Mouse (Mus musculus): Measurements from ENCODE around the gene Lkaaear1. TPM values are rescaled to one million over a fixed set of nuclear protein-coding genes. Genes with fewer than 3 reads are reported as not detected.
A peak's percentile ranks its signal among the peaks of the same experiment; 100 is the strongest.

Lkaaear1 gene
- polyA plus RNA-seq, 1 experiment from 2014 or later, result not detected

DNA sequence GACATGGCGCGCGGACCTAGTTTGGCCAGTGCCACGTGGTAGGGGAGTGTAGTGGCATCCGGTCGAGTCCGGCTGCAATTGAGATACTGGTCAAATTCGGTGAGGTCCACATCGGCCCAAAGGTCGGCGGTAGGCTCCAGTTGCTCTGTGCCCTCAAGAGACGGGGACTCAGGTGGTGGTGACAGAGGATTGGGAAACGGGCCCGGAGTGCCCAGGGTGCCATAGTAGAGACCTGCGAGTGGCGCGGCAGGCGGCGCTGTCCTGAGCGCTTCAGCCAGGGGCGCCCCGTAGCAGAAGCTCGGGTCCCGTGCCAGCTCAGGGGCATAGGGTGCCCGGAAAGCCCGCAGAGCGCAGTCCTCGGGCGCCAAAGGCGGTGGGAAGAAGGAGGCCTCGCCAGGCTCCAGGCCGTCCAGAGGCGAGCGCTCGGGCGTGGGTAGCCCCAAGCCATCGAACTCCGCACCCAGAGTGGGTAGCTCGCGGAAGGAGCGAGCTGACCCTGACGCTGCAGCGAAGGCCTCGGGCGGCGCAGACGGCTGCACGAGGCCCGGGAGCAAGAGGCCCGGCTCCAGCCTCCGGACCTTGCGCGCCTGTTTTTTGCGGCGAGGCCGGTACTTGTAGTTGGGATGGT, 27.8 kb downstream of the Lkaaear1 start:
- peak overlapping the region; percentile 43 for H3K4me3 ChIP-seq
- no peaks in the 10 kb centered on the region for H3K9me3 ChIP-seq
- ATAC-seq (replicated peaks), result no peak
- no peak overlapping the region for H3K27ac ChIP-seq (replicated peaks)
- no peak overlapping the region for H3K9ac ChIP-seq (replicated peaks)
- peaks cover 20% of the 10 kb centered on the region for H3K4me1 ChIP-seq
- peaks cover 64% of the 10 kb centered on the region for H3K27me3 ChIP-seq
- 3% methylated on average over 55 of the region's 56 CpGs for WGBS
- peak overlapping the region; percentile 58 for H3K4me2 ChIP-seq (replicated peaks)
- H3K36me3 ChIP-seq, result no peaks in the 10 kb centered on the region

DNA sequence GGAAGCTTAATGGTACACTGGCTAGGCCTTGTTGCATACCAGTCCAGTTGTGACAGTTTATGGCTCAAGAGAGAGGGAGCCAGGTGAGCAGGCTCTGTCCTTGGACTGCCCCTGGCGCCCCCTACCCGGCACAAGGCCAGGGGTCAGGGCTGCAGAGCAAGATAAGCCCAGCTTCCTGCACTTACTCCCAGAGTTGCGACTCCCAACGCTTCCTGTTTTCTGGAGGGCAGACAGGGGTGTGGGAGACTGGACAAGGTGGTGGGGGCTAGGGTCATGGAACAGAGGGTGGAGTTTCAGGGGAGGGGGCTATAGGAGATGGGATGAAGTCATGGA, 35.0 kb downstream of the Lkaaear1 start:
- peaks cover 4% of the 10 kb centered on the region for H3K4me1 ChIP-seq
- H3K27me3 ChIP-seq, result peaks cover 2% of the 10 kb centered on the region; the same call in 1 of the 2 replicates
- no peak overlapping the region for H3K4me3 ChIP-seq
- ATAC-seq (replicated peaks), result no peak
- WGBS, result 29% methylated on average over 4 of the region's 4 CpGs
- H3K9ac ChIP-seq (replicated peaks), result no peak overlapping the region
- H3K27ac ChIP-seq (replicated peaks), result no peak overlapping the region
- no peak overlapping the region for H3K4me2 ChIP-seq (replicated peaks)
- no peaks in the 10 kb centered on the region for H3K36me3 ChIP-seq
- H3K9me3 ChIP-seq, result no peaks in the 10 kb centered on the region

DNA sequence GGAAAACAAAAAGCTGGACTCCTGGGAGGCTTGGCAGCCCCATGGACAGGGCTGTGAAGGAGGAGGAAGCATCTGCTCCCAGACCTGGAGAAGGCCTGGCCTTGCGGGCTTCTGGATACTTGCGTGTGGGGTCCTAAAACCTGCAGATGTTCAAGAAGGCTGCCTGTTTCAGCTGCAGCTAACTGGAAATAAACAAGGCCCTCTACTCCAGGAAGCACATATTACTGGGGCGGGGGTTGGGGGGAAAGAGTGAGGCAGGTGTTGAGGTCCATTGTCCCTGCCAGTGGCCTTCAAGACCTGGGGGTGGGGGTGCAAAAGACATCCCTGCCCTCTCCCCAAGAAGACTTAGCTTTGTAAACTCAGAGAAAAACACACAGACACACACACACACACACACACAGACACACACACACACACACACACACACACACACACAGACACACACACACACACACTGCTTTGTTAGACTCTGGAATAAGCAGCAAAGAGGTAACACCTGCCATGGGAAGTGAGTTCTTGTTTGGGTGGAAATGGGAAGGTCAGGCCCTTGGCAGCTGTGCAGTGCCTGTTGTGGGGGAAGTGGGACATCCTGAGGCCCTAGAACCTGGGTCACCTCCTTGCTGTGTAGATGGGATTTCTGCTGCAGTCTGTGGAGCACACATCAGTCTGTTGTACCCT, 35.5 kb downstream of the Lkaaear1 start:
- Histone ChIP-seq H3K4me2 (replicated peaks) (no peak overlapping the region), H3K9me3 (no peaks in the 10 kb centered on the region), H3K27ac (replicated peaks) (no peak overlapping the region), H3K4me3 (no peak overlapping the region), H3K36me3 (no peaks in the 10 kb centered on the region), H3K9ac (replicated peaks) (no peak overlapping the region), H3K4me1 (peaks cover 4% of the 10 kb centered on the region), H3K27me3 (no peaks in the 10 kb centered on the region)
- no peak for ATAC-seq (replicated peaks)
- 84% methylated on average over 3 of the region's 3 CpGs for WGBS

DNA sequence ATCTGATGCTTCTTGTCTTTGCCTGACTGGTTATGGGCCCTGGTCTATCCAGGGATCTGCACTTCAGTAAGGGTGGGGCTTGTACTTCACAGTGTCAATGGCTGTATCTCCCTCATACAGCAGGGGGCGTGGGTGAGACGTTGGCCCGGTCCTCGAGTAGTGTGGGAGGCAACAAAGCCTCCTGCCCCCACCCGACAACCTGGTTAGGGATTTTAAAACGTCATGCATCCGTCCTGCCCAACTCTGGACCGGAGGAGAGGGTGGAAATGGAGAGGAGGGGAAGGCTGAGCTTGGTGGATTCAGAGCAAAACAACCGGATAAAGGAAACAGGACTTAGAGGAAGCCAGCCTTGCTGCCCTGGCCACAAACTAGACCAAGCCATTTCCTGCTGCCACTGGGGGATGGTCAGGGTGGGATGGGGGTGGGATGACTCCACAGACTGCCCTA, 38.6 kb downstream of the Lkaaear1 start:
- Histone ChIP-seq H3K9ac (replicated peaks) (no peak overlapping the region), H3K27ac (replicated peaks) (no peak overlapping the region), H3K4me1 (peaks cover 4% of the 10 kb centered on the region), H3K36me3 (peaks cover 29% of the 10 kb centered on the region), H3K4me2 (replicated peaks) (no peak overlapping the region), H3K27me3 (no peaks in the 10 kb centered on the region), H3K4me3 (no peak overlapping the region), H3K9me3 (no peaks in the 10 kb centered on the region)
- WGBS, result 9% methylated on average over 9 of the region's 9 CpGs
- peak; percentile 86 for ATAC-seq (replicated peaks)

DNA sequence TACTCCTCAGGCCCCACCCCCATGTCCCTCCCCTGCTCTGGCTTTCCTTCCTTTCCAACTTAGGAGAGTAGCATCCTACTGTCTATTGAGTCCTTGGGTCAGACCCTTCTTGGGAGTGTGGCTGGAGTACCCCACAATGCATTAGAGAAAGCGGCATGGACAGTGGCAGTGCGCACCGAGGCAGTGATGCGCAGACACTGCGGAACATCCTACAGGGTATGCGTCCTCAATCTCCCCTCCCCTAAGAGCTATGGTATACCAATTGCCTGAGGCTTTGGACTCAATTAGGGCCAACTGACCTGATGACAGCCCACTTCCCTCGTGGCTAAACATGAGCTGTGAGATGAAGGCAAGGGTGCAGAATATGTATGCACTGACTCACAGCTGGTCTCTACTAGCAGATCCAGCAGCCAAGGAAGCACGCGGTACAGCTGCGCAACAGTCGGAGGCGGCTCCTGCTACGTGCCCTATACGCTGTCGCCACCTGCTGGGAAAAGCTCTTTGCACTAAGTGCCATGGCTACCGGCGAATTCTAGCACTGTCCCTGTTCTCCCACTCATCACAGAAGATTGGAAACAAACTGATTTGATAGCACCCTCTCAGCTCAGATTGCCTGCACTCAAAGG, 39.2 kb downstream of the Lkaaear1 start:
- Histone ChIP-seq H3K27ac (replicated peaks) (no peak overlapping the region), H3K27me3 (no peaks in the 10 kb centered on the region), H3K4me3 (no peak overlapping the region), H3K4me2 (replicated peaks) (no peak overlapping the region), H3K36me3 (peaks cover 33% of the 10 kb centered on the region), H3K4me1 (peaks cover 4% of the 10 kb centered on the region), H3K9me3 (no peaks in the 10 kb centered on the region), H3K9ac (replicated peaks) (no peak overlapping the region)
- ATAC-seq (replicated peaks), result peak; percentile 63; the same call in 1 of the 2 replicates
- 37% methylated on average over 17 of the region's 17 CpGs for WGBS

DNA sequence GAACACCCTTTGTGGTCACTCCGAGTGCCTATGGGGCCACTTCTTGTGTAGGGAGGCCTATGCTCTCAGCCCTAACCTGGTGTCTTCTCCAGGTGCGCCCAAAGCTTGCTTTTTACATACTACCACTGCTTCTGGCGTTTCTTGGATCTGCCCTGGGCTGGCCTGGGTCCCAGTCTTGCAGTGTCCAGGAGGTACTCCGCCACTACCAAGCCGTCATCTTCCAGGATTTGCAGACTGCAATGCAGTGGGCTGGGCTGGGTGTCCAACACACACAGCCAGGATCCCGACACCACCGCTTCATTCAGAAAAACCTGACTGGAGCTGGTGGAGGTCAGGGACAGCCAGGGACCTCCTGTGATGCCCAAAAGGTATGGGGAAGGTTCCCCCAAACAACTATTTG, 39.7 kb downstream of the Lkaaear1 start:
- no peak overlapping the region for H3K4me3 ChIP-seq
- no peak for ATAC-seq (replicated peaks)
- H3K27ac ChIP-seq (replicated peaks), result no peak overlapping the region
- H3K9me3 ChIP-seq, result no peaks in the 10 kb centered on the region
- H3K4me1 ChIP-seq, result peaks cover 4% of the 10 kb centered on the region
- no peak overlapping the region for H3K9ac ChIP-seq (replicated peaks)
- no peak overlapping the region for H3K4me2 ChIP-seq (replicated peaks)
- H3K36me3 ChIP-seq, result peaks cover 35% of the 10 kb centered on the region
- 90% methylated on average over 7 of the region's 7 CpGs for WGBS
- H3K27me3 ChIP-seq, result no peaks in the 10 kb centered on the region

DNA sequence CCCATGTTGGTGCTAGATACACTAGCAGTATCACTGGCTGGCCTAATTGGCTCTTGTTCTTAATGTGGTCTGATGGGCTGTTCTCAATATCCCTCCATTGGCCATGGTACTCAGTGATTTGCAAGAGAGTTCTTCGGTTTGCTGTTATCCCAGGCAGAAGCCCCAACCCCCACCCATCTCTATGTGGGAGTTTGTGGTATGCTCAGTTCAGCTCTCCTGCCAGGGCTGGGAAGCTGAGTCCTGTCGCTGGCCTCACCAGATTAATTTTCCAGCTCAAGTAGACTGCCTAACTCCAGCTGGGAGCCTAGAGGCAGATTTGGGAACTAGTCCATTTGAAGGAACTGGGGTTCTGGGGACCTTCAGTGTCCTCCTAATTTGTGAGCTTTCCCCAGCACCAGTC, 40.8 kb downstream of the Lkaaear1 start:
- no peaks in the 10 kb centered on the region for H3K27me3 ChIP-seq
- no peak overlapping the region for H3K4me2 ChIP-seq (replicated peaks)
- H3K4me3 ChIP-seq, result no peak overlapping the region
- no peak overlapping the region for H3K9ac ChIP-seq (replicated peaks)
- no peaks in the 10 kb centered on the region for H3K9me3 ChIP-seq
- no peak for ATAC-seq (replicated peaks)
- no peak overlapping the region for H3K27ac ChIP-seq (replicated peaks)
- H3K4me1 ChIP-seq, result peaks cover 4% of the 10 kb centered on the region
- peaks cover 46% of the 10 kb centered on the region for H3K36me3 ChIP-seq
- WGBS, result 65% methylated on average over 2 of the region's 2 CpGs

DNA sequence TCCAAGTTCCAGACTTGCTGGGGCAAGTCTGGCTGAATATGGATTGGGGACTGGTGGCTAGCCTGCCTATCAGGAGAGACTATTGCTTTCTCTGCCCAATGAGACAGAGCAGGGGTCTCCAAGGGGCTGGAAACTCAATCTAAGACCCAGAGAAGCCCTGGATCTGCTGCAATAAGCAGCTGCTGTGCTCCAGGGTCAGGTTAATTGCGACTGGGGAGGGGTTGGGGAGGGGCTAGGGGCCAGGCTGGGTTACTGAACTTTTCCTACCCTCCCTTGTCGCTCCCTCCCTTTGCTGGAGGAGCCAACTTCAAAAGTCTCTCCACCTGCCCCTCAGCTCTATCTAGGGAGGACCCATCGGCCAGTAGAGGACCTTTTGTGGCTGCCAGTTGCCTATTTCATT, 41.5 kb downstream of the Lkaaear1 start, which contains the start of gene Gm29797:
Gene Gm29797 (plus strand): TSS at position 301 of the 400 bp plus-strand sequence.
- peaks cover 53% of the 10 kb centered on the region for H3K36me3 ChIP-seq
- H3K4me2 ChIP-seq (replicated peaks), result no peak within 1 kb of the TSS
- H3K27me3 ChIP-seq, result no peaks in the 10 kb centered on the region
- WGBS, result 85% methylated on average over 3 of the region's 3 CpGs
- no peak within 1 kb of the TSS for H3K4me3 ChIP-seq
- ATAC-seq (replicated peaks), result no peak
- no peak within 1 kb of the TSS for H3K27ac ChIP-seq (replicated peaks)
- H3K9me3 ChIP-seq, result no peaks in the 10 kb centered on the region
- peaks cover 4% of the 10 kb centered on the region for H3K4me1 ChIP-seq
- H3K9ac ChIP-seq (replicated peaks), result no peak within 1 kb of the TSS

DNA sequence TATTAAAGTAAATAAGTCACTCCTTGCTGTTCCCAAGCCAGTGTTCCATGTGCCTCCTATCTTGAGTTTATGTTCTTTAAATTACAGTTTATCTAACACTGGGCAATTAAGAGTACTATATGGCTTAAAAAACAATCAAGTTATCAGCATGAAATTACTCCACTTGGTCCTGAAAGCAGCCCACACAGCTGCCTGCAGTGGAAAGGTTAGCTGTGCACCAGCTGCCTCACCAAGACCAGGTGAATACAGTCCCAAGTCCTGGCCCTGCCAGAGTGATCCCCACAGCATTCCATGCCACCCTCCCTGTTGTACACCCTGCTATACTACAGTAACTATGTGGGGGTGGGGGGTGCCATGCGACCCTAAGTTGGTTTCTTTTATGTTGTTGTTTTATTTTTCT, 44.7 kb downstream of the Lkaaear1 start:
- Histone ChIP-seq H3K9me3 (no peaks in the 10 kb centered on the region), H3K4me1 (no peaks in the 10 kb centered on the region), H3K4me2 (replicated peaks) (no peak overlapping the region), H3K36me3 (peaks cover 83% of the 10 kb centered on the region), H3K27ac (replicated peaks) (no peak overlapping the region), H3K9ac (replicated peaks) (no peak overlapping the region), H3K27me3 (no peaks in the 10 kb centered on the region), H3K4me3 (no peak overlapping the region)
- WGBS, result 87% methylated on average over 1 of the region's 1 CpGs
- ATAC-seq (replicated peaks), result no peak

DNA sequence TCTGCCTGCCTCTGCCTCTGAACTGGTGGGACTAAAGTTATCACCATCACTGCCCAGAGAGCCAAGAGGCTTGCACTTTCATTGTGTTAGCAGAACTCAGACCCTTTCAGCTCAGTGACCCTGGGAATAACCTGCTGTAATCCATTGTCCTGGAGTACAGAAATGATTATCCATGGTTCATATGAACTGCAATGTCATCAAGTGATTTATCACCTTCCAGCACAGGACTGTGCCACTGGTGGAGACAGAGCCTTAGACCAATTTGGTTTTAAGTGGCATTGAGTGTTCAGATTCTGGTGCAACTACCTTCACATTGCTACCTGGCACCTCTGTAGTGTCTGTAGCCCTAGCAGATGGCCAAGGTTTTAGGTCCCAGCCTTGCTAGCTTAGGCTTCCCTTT, 45.2 kb downstream of the Lkaaear1 start:
- H3K4me1 ChIP-seq, result no peaks in the 10 kb centered on the region
- H3K9me3 ChIP-seq, result no peaks in the 10 kb centered on the region
- H3K4me2 ChIP-seq (replicated peaks), result no peak overlapping the region
- ATAC-seq (replicated peaks), result no peak
- peaks cover 88% of the 10 kb centered on the region for H3K36me3 ChIP-seq
- no peak overlapping the region for H3K9ac ChIP-seq (replicated peaks)
- H3K27me3 ChIP-seq, result no peaks in the 10 kb centered on the region
- no peak overlapping the region for H3K4me3 ChIP-seq
- no peak overlapping the region for H3K27ac ChIP-seq (replicated peaks)

DNA sequence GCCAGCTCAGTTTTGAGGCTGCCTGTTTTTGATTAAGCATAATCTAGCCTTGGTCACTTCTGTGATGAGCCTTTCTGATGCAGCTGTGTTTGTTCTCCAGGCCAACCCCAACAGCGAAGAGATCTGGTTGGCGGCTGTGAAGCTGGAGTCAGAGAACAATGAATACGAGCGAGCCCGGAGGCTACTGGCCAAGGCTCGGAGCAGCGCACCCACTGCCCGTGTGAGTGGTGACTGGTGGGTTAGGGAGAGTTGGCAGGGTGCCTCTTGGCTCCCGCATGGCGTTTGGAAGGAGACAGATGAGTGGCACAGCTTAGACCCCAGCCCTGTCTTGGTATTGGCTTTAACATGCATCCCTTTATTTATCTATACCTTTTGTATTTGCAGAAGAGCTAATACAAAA, 49.3 kb downstream of the Lkaaear1 start:
- Histone ChIP-seq H3K9ac (replicated peaks) (no peak overlapping the region), H3K27ac (replicated peaks) (no peak overlapping the region), H3K27me3 (no peaks in the 10 kb centered on the region), H3K4me1 (no peaks in the 10 kb centered on the region), H3K4me3 (no peak overlapping the region), H3K9me3 (no peaks in the 10 kb centered on the region), H3K36me3 (peaks cover 89% of the 10 kb centered on the region), H3K4me2 (replicated peaks) (no peak overlapping the region)
- 82% methylated on average over 10 of the region's 10 CpGs for WGBS
- no peak for ATAC-seq (replicated peaks)
